Mouse (Mus musculus): ENCODE measurements around the gene Erp44. TPM values are rescaled to one million over a fixed set of nuclear protein-coding genes. Genes with fewer than 3 reads are reported as not detected.

The Erp44 gene
- polyA plus RNA-seq, 1 experiment from 2014 or later = 121 TPM

DNA sequence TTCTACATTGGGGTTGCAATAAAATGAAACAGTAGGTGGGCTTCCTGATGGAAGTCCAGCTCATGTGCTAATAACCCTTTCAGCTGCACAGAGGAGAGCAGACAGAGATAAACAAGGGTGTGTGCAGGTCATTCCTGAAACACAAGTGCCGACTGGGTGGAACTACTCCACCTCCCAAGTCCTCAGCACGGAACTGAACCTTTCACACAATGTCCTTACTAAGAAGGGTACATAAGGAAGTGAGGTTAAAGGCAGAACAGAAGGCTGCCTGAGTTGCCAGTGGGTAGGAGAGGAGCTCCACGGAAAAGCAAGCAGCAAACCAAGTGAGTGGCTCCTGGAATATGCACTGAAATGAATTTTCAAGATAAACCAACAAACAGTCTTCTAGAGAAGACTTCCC, 52.6 kb downstream of the Erp44 start:
- H3K4me3 ChIP-seq (ENCODE audit: low read depth, low read length) = no peak overlapping the region
- no peaks in the 10 kb centered on the region for H3K36me3 ChIP-seq (ENCODE audit: control insufficient read depth, insufficient read depth, low read length)
- WGBS = 23% methylated on average over 3 of the region's 3 CpGs
- H3K4me2 ChIP-seq (replicated peaks; ENCODE audit: low read depth) = no peak overlapping the region
- DNase-seq (ENCODE audit: low spot score) (peak; percentile 53), ATAC-seq (ENCODE audit: low FRiP score, low TSS enrichment) (peak; percentile 89)
- H3K4me1 ChIP-seq (replicated peaks; ENCODE audit: control insufficient read depth, insufficient read depth) = no peaks in the 10 kb centered on the region
- no peaks in the 10 kb centered on the region for H3K9me3 ChIP-seq (ENCODE audit: control insufficient read depth, low read length)
- TF ChIP-seq CTCF (IDR thresholded peaks at IDR 0.05; ENCODE audit: low read depth) (no peak), EP300 (optimal IDR thresholded peaks at IDR 0.05) (no peak)
- no peaks in the 10 kb centered on the region for H3K27me3 ChIP-seq (ENCODE audit: control insufficient read depth, insufficient read depth, low read length)
- H3K27ac ChIP-seq (replicated peaks) = peak overlapping the region; percentile 81
- no peak overlapping the region for H3K9ac ChIP-seq (ENCODE audit: low read length)

GRCm38 (mm10) chr4:48225604-48226003, 53.8 kb downstream of the Erp44 start:
- Histone ChIP-seq H3K9me3 (ENCODE audit: control insufficient read depth, low read length) (no peaks in the 10 kb centered on the region), H3K4me3 (ENCODE audit: low read depth, low read length) (no peak overlapping the region), H3K36me3 (ENCODE audit: control insufficient read depth, insufficient read depth, low read length) (no peaks in the 10 kb centered on the region), H3K27ac (replicated peaks) (peak overlapping the region; percentile 81; the same call in 1 of the 2 replicates), H3K9ac (ENCODE audit: low read length) (no peak overlapping the region), H3K27me3 (ENCODE audit: control insufficient read depth, insufficient read depth, low read length) (no peaks in the 10 kb centered on the region), H3K4me1 (replicated peaks; ENCODE audit: control insufficient read depth, insufficient read depth) (no peaks in the 10 kb centered on the region), H3K4me2 (replicated peaks; ENCODE audit: low read depth) (no peak overlapping the region)
- TF ChIP-seq CTCF (IDR thresholded peaks at IDR 0.05; ENCODE audit: low read depth) (no peak), EP300 (optimal IDR thresholded peaks at IDR 0.05) (no peak)
- ATAC-seq (ENCODE audit: low FRiP score, low TSS enrichment) (peak; percentile 89), DNase-seq (ENCODE audit: low spot score) (peak; percentile 71)
- WGBS = 20% methylated on average over 3 of the region's 3 CpGs

DNA sequence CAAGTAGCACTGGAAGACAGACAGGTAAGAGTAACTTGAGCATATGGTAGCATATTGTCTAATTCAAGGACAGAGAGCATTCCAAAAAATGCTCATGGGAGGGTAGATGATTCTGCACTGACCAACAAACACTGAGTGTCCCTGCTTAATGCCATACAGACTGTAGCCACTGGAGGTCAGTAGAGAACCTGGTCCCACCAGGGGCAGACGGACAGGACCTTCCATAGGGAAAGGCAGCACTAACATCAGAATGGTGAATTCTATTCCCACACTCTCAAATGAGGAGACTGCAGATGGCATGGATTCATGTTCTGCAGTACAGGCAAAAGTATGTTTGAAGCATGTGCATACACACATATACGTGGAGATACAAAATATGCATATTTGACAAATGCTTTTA, 54.2 kb downstream of the Erp44 start:
- DNase-seq (ENCODE audit: low spot score) (peak; percentile 76), ATAC-seq (ENCODE audit: low FRiP score, low TSS enrichment) (peak; percentile 80)
- Histone ChIP-seq H3K4me2 (replicated peaks; ENCODE audit: low read depth) (no peak overlapping the region), H3K4me3 (ENCODE audit: low read depth, low read length) (no peak overlapping the region), H3K4me1 (replicated peaks; ENCODE audit: control insufficient read depth, insufficient read depth) (no peaks in the 10 kb centered on the region), H3K27ac (replicated peaks) (no peak overlapping the region), H3K9me3 (ENCODE audit: control insufficient read depth, low read length) (no peaks in the 10 kb centered on the region), H3K9ac (ENCODE audit: low read length) (no peak overlapping the region), H3K36me3 (ENCODE audit: control insufficient read depth, insufficient read depth, low read length) (no peaks in the 10 kb centered on the region), H3K27me3 (ENCODE audit: control insufficient read depth, insufficient read depth, low read length) (no peaks in the 10 kb centered on the region)
- no peak for TF ChIP-seq EP300 (optimal IDR thresholded peaks at IDR 0.05)
- TF ChIP-seq CTCF (IDR thresholded peaks at IDR 0.05; ENCODE audit: low read depth) = peak; percentile 98
- 12% methylated on average over 2 of the region's 2 CpGs for WGBS

GRCm38 (mm10) chr4:48203564-48203963, 75.8 kb downstream of the Erp44 start:
- H3K27ac ChIP-seq (replicated peaks) = no peak overlapping the region
- no peaks in the 10 kb centered on the region for H3K4me1 ChIP-seq (replicated peaks; ENCODE audit: control insufficient read depth, insufficient read depth)
- no peak overlapping the region for H3K9ac ChIP-seq (ENCODE audit: low read length)
- ATAC-seq (ENCODE audit: low FRiP score, low TSS enrichment) (no peak), DNase-seq (ENCODE audit: low spot score) (no peak)
- no peak overlapping the region for H3K4me3 ChIP-seq (ENCODE audit: low read depth, low read length)
- no peaks in the 10 kb centered on the region for H3K9me3 ChIP-seq (ENCODE audit: control insufficient read depth, low read length)
- H3K27me3 ChIP-seq (ENCODE audit: control insufficient read depth, insufficient read depth, low read length) = no peaks in the 10 kb centered on the region
- whole genome bisulfite sequencing = 89% methylated on average over 4 of the region's 4 CpGs
- peaks cover 2% of the 10 kb centered on the region; the same call in 1 of the 2 replicates for H3K36me3 ChIP-seq (ENCODE audit: control insufficient read depth, insufficient read depth, low read length)
- no peak for TF ChIP-seq CTCF (IDR thresholded peaks at IDR 0.05; ENCODE audit: low read depth)
- no peak for TF ChIP-seq EP300 (optimal IDR thresholded peaks at IDR 0.05)
- H3K4me2 ChIP-seq (replicated peaks; ENCODE audit: low read depth) = no peak overlapping the region

GRCm38 (mm10) chr4:48198447-48198846, 80.9 kb downstream of the Erp44 start:
- DNase-seq (ENCODE audit: low spot score) = no peak
- no peak overlapping the region for H3K4me3 ChIP-seq (ENCODE audit: low read depth, low read length)
- H3K4me1 ChIP-seq (replicated peaks; ENCODE audit: control insufficient read depth, insufficient read depth) = no peaks in the 10 kb centered on the region
- no peak overlapping the region for H3K4me2 ChIP-seq (replicated peaks; ENCODE audit: low read depth)
- no peaks in the 10 kb centered on the region for H3K27me3 ChIP-seq (ENCODE audit: control insufficient read depth, insufficient read depth, low read length)
- H3K9me3 ChIP-seq (ENCODE audit: control insufficient read depth, low read length) = no peaks in the 10 kb centered on the region
- TF ChIP-seq EP300 (optimal IDR thresholded peaks at IDR 0.05) (no peak), CTCF (IDR thresholded peaks at IDR 0.05; ENCODE audit: low read depth) (no peak)
- H3K9ac ChIP-seq (ENCODE audit: low read length) = no peak overlapping the region
- ATAC-seq (ENCODE audit: low FRiP score, low TSS enrichment) = no peak
- H3K36me3 ChIP-seq (ENCODE audit: control insufficient read depth, insufficient read depth, low read length) = peaks cover 4% of the 10 kb centered on the region; the same call in 1 of the 2 replicates
- WGBS = 68% methylated on average over 8 of the region's 8 CpGs
- H3K27ac ChIP-seq (replicated peaks) = no peak overlapping the region

- no peaks in the 10 kb centered on the region for H3K4me1 ChIP-seq (replicated peaks; ENCODE audit: control insufficient read depth, insufficient read depth)
- H3K27me3 ChIP-seq (ENCODE audit: control insufficient read depth, insufficient read depth, low read length) = no peaks in the 10 kb centered on the region
- no peak for ATAC-seq (ENCODE audit: low FRiP score, low TSS enrichment)
Measured at GRCm38 (mm10) chr4:48197925-48198324, 81.4 kb downstream of the Erp44 start.

More at GRCm38 (mm10) chr4:48197925-48198324, 81.4 kb downstream of the Erp44 start:
- H3K36me3 ChIP-seq (ENCODE audit: control insufficient read depth, insufficient read depth, low read length) = peaks cover 4% of the 10 kb centered on the region; the same call in 1 of the 2 replicates
- H3K4me2 ChIP-seq (replicated peaks; ENCODE audit: low read depth) = no peak overlapping the region
- no peak overlapping the region for H3K4me3 ChIP-seq (ENCODE audit: low read depth, low read length)
- no peaks in the 10 kb centered on the region for H3K9me3 ChIP-seq (ENCODE audit: control insufficient read depth, low read length)
- 87% methylated on average over 3 of the region's 3 CpGs for WGBS
- no peak for DNase-seq (ENCODE audit: low spot score)
- no peak overlapping the region for H3K27ac ChIP-seq (replicated peaks)
- no peak overlapping the region for H3K9ac ChIP-seq (ENCODE audit: low read length)
- peak; percentile 61 for TF ChIP-seq CTCF (IDR thresholded peaks at IDR 0.05; ENCODE audit: low read depth)
- no peak for TF ChIP-seq EP300 (optimal IDR thresholded peaks at IDR 0.05)
